Mouse (Mus musculus) forebrain, postnatal 0 days (tissue): ENCODE results near the gene Hdgfl3. TPM values are rescaled to one million over a fixed set of nuclear protein-coding genes. Genes with fewer than 3 reads are reported as not detected.

Experiments used
- ATAC-seq: fragments of 200-750 bp; cut with Nextera tagmentation; 2 replicates; pipeline ENCODE4 v1.8.0; 2017; ENCODE audit warnings: mild to moderate bottlenecking, moderate library complexity
- DNase-seq: peaks from one replicate; pipeline ENCODE4 v3.0.0-alpha.2; 2015
- H3K27ac ChIP-seq: fragments of 300-500 bp; sonication (generic); 2 replicates; pipeline ENCODE4 v1.5.1; 2014; ENCODE audit warnings: low read depth, mild to moderate bottlenecking, antibody characterized with exemption, low read length, moderate library complexity, mixed read lengths
- H3K27me3 ChIP-seq: fragments of 300-500 bp; sonication (generic); 2 replicates; pipeline ENCODE4 v1.6.1; 2014; ENCODE audit warnings: mild to moderate bottlenecking, low read length, mixed read lengths; ENCODE audit not compliant: insufficient read depth
- H3K36me3 ChIP-seq: fragments of 300-500 bp; sonication (generic); 2 replicates; pipeline ENCODE4 v1.6.1; 2014; ENCODE audit warnings: mild to moderate bottlenecking, moderate library complexity; ENCODE audit not compliant: insufficient read depth
- H3K4me1 ChIP-seq: fragments of 300-500 bp; sonication (generic); 2 replicates; pipeline ENCODE4 v1.6.1; 2014; ENCODE audit warnings: antibody characterized with exemption; ENCODE audit not compliant: insufficient read depth
- H3K4me2 ChIP-seq: fragments of 300-500 bp; sonication (generic); 2 replicates; pipeline ENCODE4 v1.6.1; 2014; ENCODE audit warnings: low read depth, mild to moderate bottlenecking, moderate library complexity
- H3K4me3 ChIP-seq: fragments of 300-500 bp; sonication (generic); 2 replicates; pipeline ENCODE4 v1.5.1; 2014; ENCODE audit warnings: low read depth, low read length, mixed read lengths
- H3K9ac ChIP-seq: fragments of 300-500 bp; sonication (generic); 2 replicates; pipeline ENCODE4 v1.6.1; 2014; ENCODE audit warnings: mild to moderate bottlenecking
- H3K9me3 ChIP-seq: fragments of 300-500 bp; sonication (generic); 2 replicates; pipeline ENCODE4 v1.6.1; 2016; ENCODE audit warnings: low read length
- CTCF ChIP-seq: sonication (generic); IDR thresholded peaks from 2 replicates; pipeline ENCODE4 v1.5.1; 2016; ENCODE audit warnings: antibody characterized with exemption, control low read depth, low read depth
- WGBS: fragments of 180-500 bp; shearing (Covaris S2); extraction: QIAGEN DNeasy Blood & Tissue Kit; methylation state at CpG from one replicate; pipeline ENCODE4 v1.1.7; 2014; 5-methylcytosine and 5-hydroxymethylcytosine counted together
- polyA plus RNA-seq: library from polyadenylated mRNA; unstranded; fragments of >200 nt; fragmentation: Nextera tagmentation; extraction: Ambion mirVana; gene quantifications from 2 replicates; pipeline ENCODE4 v1.2.1, GENCODE M21; 2015
- total RNA-seq: library from RNA; depleted of rRNA; stranded (reverse); fragments of >200 nt; gene quantifications from 2 replicates; pipeline ENCODE4 v1.2.3, GENCODE M21; 2014

Gene Hdgfl3
- total and polyA plus RNA-seq, 2 experiments from 2014 or later, result 62.5 to 191 TPM

DNA sequence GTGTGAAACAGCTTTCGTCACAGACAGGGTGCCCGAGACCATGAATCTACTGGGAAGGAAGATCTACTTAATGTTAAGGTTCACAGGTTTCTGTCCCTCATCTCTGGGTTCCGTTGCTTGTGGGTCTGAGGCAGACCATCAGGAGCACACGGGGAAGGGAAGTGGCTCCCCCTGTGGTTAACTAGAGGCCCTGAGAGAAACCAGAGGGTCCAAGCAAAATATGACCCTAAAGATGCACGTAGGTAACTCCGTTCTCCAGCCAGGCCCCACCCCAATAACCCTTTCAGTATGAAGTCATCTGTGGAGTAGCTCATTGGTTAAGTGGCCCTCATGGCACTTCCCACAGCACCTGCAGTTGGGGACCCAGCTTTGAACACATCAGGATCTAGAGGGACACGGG lies 84.6 kb downstream of the Hdgfl3 start:
- Histone ChIP-seq H3K36me3 (no peaks in the 10 kb centered on the region), H3K4me3 (no peak overlapping the region), H3K9me3 (no peaks in the 10 kb centered on the region), H3K27ac (no peak overlapping the region), H3K27me3 (no peaks in the 10 kb centered on the region), H3K4me1 (no peaks in the 10 kb centered on the region), H3K9ac (no peak overlapping the region), H3K4me2 (no peak overlapping the region)
- no peak for TF ChIP-seq CTCF
- DNase-seq (no peak), ATAC-seq (no peak)
- 91% methylated on average over 7 of the region's 7 CpGs for WGBS

DNA sequence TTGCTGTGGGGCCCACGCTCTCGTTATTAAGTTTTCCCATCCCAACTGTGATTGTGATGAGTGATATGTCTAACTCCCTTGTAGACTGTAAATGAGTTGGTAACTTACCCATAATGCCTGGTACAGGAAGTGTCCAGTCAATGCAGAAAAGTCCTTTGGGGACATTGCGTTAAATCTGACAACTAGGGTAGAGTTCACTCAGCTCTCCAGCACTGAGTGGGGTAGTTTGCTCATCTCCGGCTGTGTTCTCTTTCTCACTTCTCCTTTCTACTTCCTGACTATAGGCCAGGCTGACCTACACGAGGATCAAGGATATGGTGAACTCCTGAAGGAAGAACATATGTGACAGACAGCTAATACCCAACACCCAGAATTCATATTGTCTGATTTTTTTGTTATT lies 85.1 kb downstream of the Hdgfl3 start:
- H3K4me3 ChIP-seq, result no peak overlapping the region
- H3K4me1 ChIP-seq, result no peaks in the 10 kb centered on the region
- no peak for TF ChIP-seq CTCF
- no peak for DNase-seq
- H3K27ac ChIP-seq, result no peak overlapping the region
- H3K4me2 ChIP-seq, result no peak overlapping the region
- no peaks in the 10 kb centered on the region for H3K36me3 ChIP-seq
- no peak overlapping the region for H3K9ac ChIP-seq
- H3K9me3 ChIP-seq, result no peaks in the 10 kb centered on the region
- 94% methylated on average over 5 of the region's 5 CpGs for WGBS
- no peaks in the 10 kb centered on the region for H3K27me3 ChIP-seq
- no peak for ATAC-seq

DNA sequence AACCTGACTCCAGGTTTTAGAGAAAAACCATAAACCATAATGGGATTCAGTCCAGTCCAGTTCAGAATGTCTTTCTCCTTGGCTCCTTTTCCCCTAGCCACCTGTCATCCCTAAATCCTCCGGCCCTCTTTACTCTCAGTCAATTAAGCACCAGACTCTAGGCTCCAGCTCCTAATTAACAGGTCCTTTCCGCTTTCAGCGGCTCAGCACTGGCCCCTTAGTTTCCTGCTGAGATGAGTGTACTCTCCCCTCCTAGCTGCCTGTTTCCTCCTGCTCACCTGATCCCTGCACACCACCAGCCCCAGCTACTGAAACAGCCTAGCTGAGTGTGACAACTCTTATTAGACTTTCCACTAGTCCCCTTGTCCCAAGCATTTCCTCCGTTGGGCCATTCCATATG lies 86.5 kb downstream of the Hdgfl3 start:
- no peak overlapping the region for H3K4me2 ChIP-seq
- no peak overlapping the region for H3K4me3 ChIP-seq
- H3K4me1 ChIP-seq, result no peaks in the 10 kb centered on the region
- H3K9me3 ChIP-seq, result no peaks in the 10 kb centered on the region
- no peak for TF ChIP-seq CTCF
- H3K27me3 ChIP-seq, result no peaks in the 10 kb centered on the region
- no peak overlapping the region for H3K27ac ChIP-seq
- ATAC-seq (no peak), DNase-seq (no peak)
- WGBS, result 11% methylated on average over 4 of the region's 4 CpGs
- no peak overlapping the region for H3K9ac ChIP-seq
- no peaks in the 10 kb centered on the region for H3K36me3 ChIP-seq

DNA sequence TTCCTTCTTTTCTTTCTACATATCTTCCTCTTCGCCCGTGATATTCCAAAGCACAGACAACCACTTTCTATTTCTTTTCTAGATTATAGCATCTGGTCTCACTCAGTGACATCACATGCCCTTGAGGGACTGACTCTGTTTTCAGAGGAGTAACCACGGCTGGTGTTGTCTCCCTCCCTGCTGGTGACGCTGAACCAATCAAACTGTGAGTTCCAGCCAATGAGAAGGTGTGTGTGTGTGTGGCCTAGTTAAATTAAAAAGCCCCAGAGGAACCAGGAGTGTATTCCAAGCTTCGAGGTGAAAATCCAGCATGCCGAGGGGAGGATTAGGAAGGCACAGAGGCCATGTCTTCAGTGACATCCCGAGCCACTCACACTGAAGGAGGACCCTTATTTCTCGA lies 87.3 kb downstream of the Hdgfl3 start:
- Histone ChIP-seq H3K4me1 (no peaks in the 10 kb centered on the region), H3K27ac (no peak overlapping the region), H3K36me3 (no peaks in the 10 kb centered on the region), H3K4me2 (no peak overlapping the region), H3K4me3 (no peak overlapping the region), H3K27me3 (no peaks in the 10 kb centered on the region), H3K9me3 (no peaks in the 10 kb centered on the region), H3K9ac (no peak overlapping the region)
- TF ChIP-seq CTCF, result no peak
- ATAC-seq, result peak; percentile 45; the same call in 1 of the 2 replicates
- no peak for DNase-seq
- WGBS, result 32% methylated on average over 8 of the region's 8 CpGs

DNA sequence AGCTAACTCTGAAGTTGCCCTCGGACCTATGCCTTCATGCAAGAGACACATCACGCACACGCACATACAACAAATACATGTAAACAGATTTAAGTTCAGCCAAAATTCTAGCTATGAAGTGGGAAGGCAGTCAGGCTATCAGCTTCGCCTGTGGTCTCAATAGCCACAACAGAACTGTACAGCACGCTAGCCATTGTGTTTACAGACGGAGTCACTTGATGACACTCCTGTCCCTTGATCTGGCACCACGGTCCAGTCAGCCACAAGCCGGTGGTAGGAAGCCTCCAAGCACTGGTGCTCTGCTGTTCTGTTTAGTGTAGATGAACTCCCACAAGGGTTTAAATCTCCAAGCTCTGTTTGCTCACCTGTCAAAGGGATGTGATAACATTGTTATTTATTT lies 88.3 kb downstream of the Hdgfl3 start:
- Histone ChIP-seq H3K36me3 (no peaks in the 10 kb centered on the region), H3K4me3 (no peak overlapping the region), H3K27me3 (no peaks in the 10 kb centered on the region), H3K4me1 (peaks cover 5% of the 10 kb centered on the region; the same call in 1 of the 2 replicates), H3K9ac (no peak overlapping the region), H3K9me3 (no peaks in the 10 kb centered on the region), H3K27ac (no peak overlapping the region), H3K4me2 (no peak overlapping the region)
- TF ChIP-seq CTCF, result no peak
- ATAC-seq, result no peak
- no peak for DNase-seq
- WGBS, result 94% methylated on average over 8 of the region's 8 CpGs

DNA sequence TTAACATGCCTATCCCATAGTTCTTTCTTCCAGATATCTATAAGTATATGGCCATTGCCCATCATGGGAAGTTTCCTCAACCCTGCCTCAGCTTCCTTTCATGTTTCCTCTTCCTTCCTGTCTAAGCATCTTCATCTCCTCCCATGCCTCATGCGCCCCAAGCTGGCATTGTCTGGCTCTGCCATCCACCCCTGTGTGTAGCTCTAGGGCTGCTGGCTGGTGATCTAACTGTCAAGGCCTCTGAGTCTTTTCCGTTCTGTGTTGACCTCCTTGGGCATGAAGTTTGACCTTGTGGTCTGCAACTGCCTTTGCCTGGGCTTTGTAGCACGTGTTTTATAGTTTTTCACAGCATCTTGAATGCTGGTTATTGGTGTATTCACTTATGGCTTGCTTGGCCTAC lies 89.0 kb downstream of the Hdgfl3 start:
- Histone ChIP-seq H3K4me2 (no peak overlapping the region), H3K27ac (no peak overlapping the region), H3K9me3 (no peaks in the 10 kb centered on the region), H3K4me1 (peaks cover 7% of the 10 kb centered on the region; the same call in 1 of the 2 replicates), H3K36me3 (no peaks in the 10 kb centered on the region), H3K4me3 (no peak overlapping the region), H3K9ac (no peak overlapping the region), H3K27me3 (no peaks in the 10 kb centered on the region)
- DNase-seq, result no peak
- WGBS, result 88% methylated on average over 3 of the region's 3 CpGs
- ATAC-seq, result no peak
- no peak for TF ChIP-seq CTCF

DNA sequence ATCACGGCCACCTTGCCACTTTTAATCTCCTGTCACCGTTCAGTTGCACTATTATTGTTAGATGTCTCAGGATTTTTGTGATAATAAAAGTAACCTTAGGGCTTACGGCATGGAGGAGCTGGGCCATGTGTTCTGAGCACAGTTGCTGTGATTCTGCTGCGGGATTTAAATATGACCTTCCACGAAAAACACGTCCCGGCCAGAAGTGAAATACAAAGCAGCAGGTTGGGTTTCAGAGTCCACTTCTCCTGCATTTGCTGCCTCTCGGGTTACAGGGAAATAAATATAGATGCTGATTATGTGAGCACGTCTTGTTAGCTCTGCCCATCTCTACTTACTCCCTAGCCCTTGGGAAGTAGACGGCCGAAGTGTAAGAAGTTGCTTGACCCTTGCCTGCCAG lies 89.5 kb downstream of the Hdgfl3 start:
- no peak overlapping the region for H3K27ac ChIP-seq
- no peaks in the 10 kb centered on the region for H3K9me3 ChIP-seq
- no peaks in the 10 kb centered on the region for H3K27me3 ChIP-seq
- H3K4me1 ChIP-seq, result peaks cover 7% of the 10 kb centered on the region; the same call in 1 of the 2 replicates
- 89% methylated on average over 11 of the region's 11 CpGs for WGBS
- H3K4me3 ChIP-seq, result no peak overlapping the region
- no peak for TF ChIP-seq CTCF
- H3K9ac ChIP-seq, result no peak overlapping the region
- ATAC-seq (no peak), DNase-seq (no peak)
- H3K4me2 ChIP-seq, result no peak overlapping the region
- no peaks in the 10 kb centered on the region for H3K36me3 ChIP-seq

DNA sequence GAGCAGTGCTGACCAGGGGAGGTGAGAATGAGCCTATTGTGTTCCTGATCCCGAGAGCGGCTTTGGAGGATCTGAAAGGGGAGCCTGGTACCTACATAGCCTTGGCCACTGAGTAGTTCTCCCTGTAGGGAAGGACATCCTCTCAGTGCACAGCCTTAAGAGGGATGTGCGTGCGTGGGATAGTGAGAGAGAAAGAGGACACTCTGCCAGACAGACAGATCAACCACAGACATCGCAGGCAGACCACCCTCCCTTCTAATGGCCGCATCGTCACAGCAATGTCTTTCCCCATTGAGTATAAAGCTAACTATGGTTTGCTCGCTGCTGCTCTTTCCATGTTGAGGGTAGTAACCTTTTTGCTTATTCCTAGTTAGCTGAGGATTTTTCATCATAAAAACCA lies 90.4 kb downstream of the Hdgfl3 start:
- WGBS, result 63% methylated on average over 8 of the region's 8 CpGs
- ATAC-seq, result no peak

More for the DNA sequence above, 90.4 kb downstream of the Hdgfl3 start:
- Histone ChIP-seq H3K4me3 (no peak overlapping the region), H3K27me3 (no peaks in the 10 kb centered on the region), H3K4me2 (no peak overlapping the region), H3K9ac (no peak overlapping the region), H3K36me3 (no peaks in the 10 kb centered on the region), H3K9me3 (no peaks in the 10 kb centered on the region), H3K4me1 (peaks cover 7% of the 10 kb centered on the region; the same call in 1 of the 2 replicates), H3K27ac (no peak overlapping the region)
- DNase-seq, result no peak
- no peak for TF ChIP-seq CTCF
